Mouse (Mus musculus) erythroblast, embryonic 14.5 days (primary cell): ENCODE measurements around the gene Cnr2.

ENCODE experiments used
- GATA1 ChIP-seq: IDR thresholded peaks from 2 replicates; pipeline ENCODE4 v1.6.1; 2012; ENCODE audit warnings: low read length, inconsistent platforms, mixed read lengths
- TAL1 ChIP-seq: IDR thresholded peaks from 3 replicates; pipeline ENCODE4 v1.6.1; 2012; ENCODE audit warnings: low read length, inconsistent platforms, mixed read lengths

DNA sequence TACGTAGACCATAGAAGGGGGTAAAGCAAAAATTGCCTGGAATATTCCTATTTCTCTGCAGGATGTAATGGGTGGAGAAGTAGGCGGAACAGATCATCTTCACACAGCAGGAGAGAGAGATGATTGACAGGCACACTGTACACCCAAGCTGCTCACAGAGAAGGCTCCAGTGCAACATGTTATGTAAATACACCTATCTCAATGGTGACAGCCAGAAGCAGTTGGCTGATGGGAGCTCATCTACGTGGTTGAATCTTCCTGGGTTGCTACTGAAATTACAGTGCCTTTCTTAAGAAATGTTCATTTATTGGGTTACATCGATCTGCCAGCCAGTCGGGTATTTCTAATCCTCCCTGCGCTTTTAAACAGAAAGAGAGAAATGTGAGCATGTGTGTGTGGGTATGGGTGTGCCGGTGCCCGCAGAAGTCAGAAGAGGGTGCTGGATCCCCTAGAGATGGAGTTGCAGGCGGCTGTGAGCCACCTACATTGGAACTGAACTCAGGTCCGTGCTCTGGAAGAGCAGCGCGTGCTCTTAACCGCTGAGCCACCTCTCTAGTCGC, 41.1 kb upstream of the Cnr2 start:
- TF ChIP-seq GATA1 = no peak
- TF ChIP-seq TAL1 = no peak
